Mouse (Mus musculus) hindbrain, embryonic 12.5 days (tissue): ENCODE measurements around the gene Acpp. TPM values are rescaled to one million over a fixed set of nuclear protein-coding genes. Genes with fewer than 3 reads are reported as not detected.

Experiments used
- ATAC-seq: fragments of 200-750 bp; cut with Nextera tagmentation; 2 replicates; pipeline ENCODE4 v1.8.0; 2017; ENCODE audit warnings: moderate TSS enrichment; ENCODE audit not compliant: low FRiP score
- H3K27ac ChIP-seq: fragments of 300-500 bp; sonication (generic); 2 replicates; pipeline ENCODE4 v1.5.1; 2016; ENCODE audit warnings: mild to moderate bottlenecking
- H3K27me3 ChIP-seq: fragments of 300-500 bp; sonication (generic); 2 replicates; pipeline ENCODE4 v1.6.1; 2016; ENCODE audit warnings: mild to moderate bottlenecking
- H3K36me3 ChIP-seq: fragments of 300-500 bp; sonication (generic); 2 replicates; pipeline ENCODE4 v1.6.1; 2016; ENCODE audit warnings: mild to moderate bottlenecking
- H3K4me1 ChIP-seq: fragments of 300-500 bp; sonication (generic); 2 replicates; pipeline ENCODE4 v1.6.1; 2016
- H3K4me2 ChIP-seq: fragments of 300-500 bp; sonication (generic); replicated peaks from 2 replicates; pipeline ENCODE4 v1.6.1; 2016; ENCODE audit warnings: mild to moderate bottlenecking
- H3K4me3 ChIP-seq: fragments of 300-500 bp; sonication (generic); 2 replicates; pipeline ENCODE4 v1.5.1; 2016; ENCODE audit warnings: mild to moderate bottlenecking
- H3K9ac ChIP-seq: fragments of 300-500 bp; sonication (generic); 2 replicates; pipeline ENCODE4 v1.6.1; 2016; ENCODE audit warnings: mild to moderate bottlenecking, moderate library complexity
- H3K9me3 ChIP-seq: fragments of 300-500 bp; sonication (generic); replicated peaks from 2 replicates; pipeline ENCODE4 v1.6.1; 2016; ENCODE audit warnings: mild to moderate bottlenecking
- WGBS: fragments of 180-500 bp; shearing (Covaris S2); methylation state at CpG from one replicate; pipeline ENCODE4 v1.1.7; 2016; 5-methylcytosine and 5-hydroxymethylcytosine counted together
- polyA plus RNA-seq: library from polyadenylated mRNA; unstranded; fragments of >200 nt; fragmentation: Nextera tagmentation; extraction: Ambion mirVana; gene quantifications from 2 replicates; pipeline ENCODE4 v1.2.1, GENCODE M21; 2016

Acpp gene
- polyA plus RNA-seq, 1 experiment from 2014 or later, result 0.58 TPM

GRCm38 (mm10) chr9:104339483-104339882 lies 1.9 kb upstream of the Acpp start:
- H3K36me3 ChIP-seq, result no peaks in the 10 kb centered on the region
- no peak overlapping the region for H3K4me2 ChIP-seq
- H3K9me3 ChIP-seq, result no peaks in the 10 kb centered on the region
- H3K27me3 ChIP-seq, result 0 out of 2 replicates have a peak, but pooled peaks cover 2% of the 10 kb centered on the region
- no peak overlapping the region for H3K9ac ChIP-seq
- peaks cover 7% of the 10 kb centered on the region for H3K4me1 ChIP-seq
- H3K4me3 ChIP-seq, result no peak overlapping the region
- no peak overlapping the region for H3K27ac ChIP-seq
- WGBS, result 94% methylated on average over 5 of the region's 5 CpGs
- ATAC-seq, result no peak

GRCm38 (mm10) chr9:104338489-104339427 lies 1.2 kb upstream of the Acpp start:
- no peak overlapping the region for H3K27ac ChIP-seq
- 88% methylated on average over 18 of the region's 18 CpGs for WGBS
- H3K4me3 ChIP-seq, result no peak overlapping the region
- H3K36me3 ChIP-seq, result no peaks in the 10 kb centered on the region
- peaks cover 7% of the 10 kb centered on the region for H3K4me1 ChIP-seq
- no peak for ATAC-seq
- 0 out of 2 replicates have a peak, but pooled peaks cover 2% of the 10 kb centered on the region for H3K27me3 ChIP-seq
- H3K4me2 ChIP-seq, result no peak overlapping the region
- no peaks in the 10 kb centered on the region for H3K9me3 ChIP-seq
- H3K9ac ChIP-seq, result no peak overlapping the region

- no peak overlapping the region for H3K27ac ChIP-seq
- no peaks in the 10 kb centered on the region for H3K9me3 ChIP-seq
- WGBS, result 91% methylated on average over 5 of the region's 5 CpGs
- H3K36me3 ChIP-seq, result no peaks in the 10 kb centered on the region
- 0 out of 2 replicates have a peak, but pooled peaks cover 2% of the 10 kb centered on the region for H3K27me3 ChIP-seq
- no peak overlapping the region for H3K9ac ChIP-seq
- H3K4me1 ChIP-seq, result no peaks in the 10 kb centered on the region
- H3K4me2 ChIP-seq, result no peak overlapping the region
- ATAC-seq, result no peak
- no peak overlapping the region for H3K4me3 ChIP-seq
These were observed 6.2 kb downstream of the Acpp start for GRCm38 (mm10) chr9:104331301-104331700.

GRCm38 (mm10) chr9:104328655-104329054 lies 8.9 kb downstream of the Acpp start:
- Histone ChIP-seq H3K4me2 (no peak overlapping the region), H3K9me3 (no peaks in the 10 kb centered on the region), H3K27ac (no peak overlapping the region), H3K36me3 (no peaks in the 10 kb centered on the region), H3K4me1 (no peaks in the 10 kb centered on the region), H3K4me3 (no peak overlapping the region), H3K27me3 (no peaks in the 10 kb centered on the region), H3K9ac (no peak overlapping the region)
- no peak for ATAC-seq
- WGBS, result 75% methylated on average over 4 of the region's 4 CpGs

- Histone ChIP-seq H3K9me3 (no peaks in the 10 kb centered on the region), H3K4me1 (no peaks in the 10 kb centered on the region), H3K9ac (no peak overlapping the region), H3K27me3 (no peaks in the 10 kb centered on the region), H3K27ac (no peak overlapping the region), H3K4me3 (no peak overlapping the region), H3K36me3 (no peaks in the 10 kb centered on the region), H3K4me2 (no peak overlapping the region)
- ATAC-seq, result no peak
- WGBS, result 65% methylated on average over 7 of the region's 7 CpGs
These were observed 16.0 kb downstream of the Acpp start for GRCm38 (mm10) chr9:104321519-104321918.

- Histone ChIP-seq H3K9me3 (no peaks in the 10 kb centered on the region), H3K36me3 (no peaks in the 10 kb centered on the region), H3K4me3 (no peak overlapping the region), H3K27me3 (no peaks in the 10 kb centered on the region), H3K4me2 (no peak overlapping the region), H3K4me1 (no peaks in the 10 kb centered on the region), H3K27ac (no peak overlapping the region), H3K9ac (no peak overlapping the region)
- 87% methylated on average over 11 of the region's 11 CpGs for WGBS
- ATAC-seq, result no peak
These were observed 21.2 kb downstream of the Acpp start for GRCm38 (mm10) chr9:104316351-104316750.

- WGBS, result 13% methylated on average over 10 of the region's 10 CpGs
- no peaks in the 10 kb centered on the region for H3K36me3 ChIP-seq
- no peak overlapping the region for H3K4me2 ChIP-seq
- no peak overlapping the region for H3K9ac ChIP-seq
- no peaks in the 10 kb centered on the region for H3K27me3 ChIP-seq
- no peaks in the 10 kb centered on the region for H3K9me3 ChIP-seq
- no peak for ATAC-seq
- no peak overlapping the region for H3K4me3 ChIP-seq
- H3K27ac ChIP-seq, result no peak overlapping the region
- H3K4me1 ChIP-seq, result no peaks in the 10 kb centered on the region
These were observed 22.0 kb downstream of the Acpp start for GRCm38 (mm10) chr9:104315499-104315898.

- Histone ChIP-seq H3K4me3 (no peak overlapping the region), H3K27me3 (no peaks in the 10 kb centered on the region), H3K9ac (no peak overlapping the region), H3K9me3 (no peaks in the 10 kb centered on the region), H3K4me1 (no peaks in the 10 kb centered on the region), H3K27ac (no peak overlapping the region), H3K4me2 (no peak overlapping the region), H3K36me3 (no peaks in the 10 kb centered on the region)
- WGBS, result 14% methylated on average over 6 of the region's 6 CpGs
- ATAC-seq, result no peak
These were observed 30.8 kb downstream of the Acpp start for GRCm38 (mm10) chr9:104306734-104307133.

- Histone ChIP-seq H3K4me2 (no peak overlapping the region), H3K4me3 (no peak overlapping the region), H3K9ac (no peak overlapping the region), H3K27ac (no peak overlapping the region), H3K4me1 (no peaks in the 10 kb centered on the region), H3K27me3 (no peaks in the 10 kb centered on the region), H3K36me3 (no peaks in the 10 kb centered on the region), H3K9me3 (no peaks in the 10 kb centered on the region)
- no peak for ATAC-seq
- 95% methylated on average over 6 of the region's 6 CpGs for WGBS
These were observed 32.0 kb downstream of the Acpp start for GRCm38 (mm10) chr9:104305333-104306111.

GRCm38 (mm10) chr9:104304800-104305199 lies 32.7 kb downstream of the Acpp start:
- H3K36me3 ChIP-seq, result no peaks in the 10 kb centered on the region
- H3K4me1 ChIP-seq, result no peaks in the 10 kb centered on the region
- H3K27me3 ChIP-seq, result no peaks in the 10 kb centered on the region
- WGBS, result 82% methylated on average over 10 of the region's 10 CpGs
- no peak overlapping the region for H3K9ac ChIP-seq
- ATAC-seq, result no peak
- H3K4me2 ChIP-seq, result no peak overlapping the region
- H3K27ac ChIP-seq, result no peak overlapping the region
- no peak overlapping the region for H3K4me3 ChIP-seq
- H3K9me3 ChIP-seq, result no peaks in the 10 kb centered on the region

- WGBS, result 77% methylated on average over 4 of the region's 4 CpGs
- H3K27ac ChIP-seq, result no peak overlapping the region
- no peaks in the 10 kb centered on the region for H3K27me3 ChIP-seq
- no peak overlapping the region for H3K4me2 ChIP-seq
- H3K36me3 ChIP-seq, result no peaks in the 10 kb centered on the region
- H3K4me3 ChIP-seq, result no peak overlapping the region
- no peak overlapping the region for H3K9ac ChIP-seq
- no peaks in the 10 kb centered on the region for H3K4me1 ChIP-seq
- no peaks in the 10 kb centered on the region for H3K9me3 ChIP-seq
- ATAC-seq, result no peak
These were observed 33.2 kb downstream of the Acpp start for GRCm38 (mm10) chr9:104304376-104304775.

GRCm38 (mm10) chr9:104300569-104300968 lies 37.0 kb downstream of the Acpp start:
- Histone ChIP-seq H3K4me2 (no peak overlapping the region), H3K9me3 (no peaks in the 10 kb centered on the region), H3K36me3 (no peaks in the 10 kb centered on the region), H3K4me1 (no peaks in the 10 kb centered on the region), H3K4me3 (no peak overlapping the region), H3K9ac (no peak overlapping the region), H3K27ac (no peak overlapping the region), H3K27me3 (no peaks in the 10 kb centered on the region)
- no peak for ATAC-seq
- WGBS, result 84% methylated on average over 12 of the region's 12 CpGs
